Mouse (Mus musculus) embryo, embryonic 9.5 days (tissue): ENCODE measurements at regions not wholly inside any gene's neighbourhood (a gene's known extent, or its start where the extent isn't known, plus 50 kb on each side); places are given as distances from the start of the nearest gene placed in this dataset.

ENCODE experiments used
- DNase-seq: peaks from one replicate; pipeline ENCODE4 v3.0.0-alpha.2; 2017; ENCODE audit errors: extremely low spot score

- no peak for DNase-seq
Observed at GRCm38 (mm10) chr5:33548800-33549199, 80.6 kb downstream of the Fam53a start.

GRCm38 (mm10) chr5:33543372-33543771 lies 86.1 kb downstream of the Fam53a start:
- peak; percentile 68 for DNase-seq

GRCm38 (mm10) chr5:33542643-33543042 lies 86.8 kb downstream of the Fam53a start:
- no peak for DNase-seq

GRCm38 (mm10) chr5:33542000-33542554 lies 87.4 kb downstream of the Fam53a start:
- DNase-seq: peak; percentile 33

GRCm38 (mm10) chr5:33540259-33540658 lies 89.2 kb downstream of the Fam53a start:
- no peak for DNase-seq

- no peak for DNase-seq
Observed at GRCm38 (mm10) chr5:33537429-33537828, 92.0 kb downstream of the Fam53a start.

- no peak for DNase-seq
Observed at GRCm38 (mm10) chr5:33537017-33537416, 92.4 kb downstream of the Fam53a start.

GRCm38 (mm10) chr5:33536261-33536660 lies 93.2 kb downstream of the Fam53a start:
- DNase-seq: no peak

GRCm38 (mm10) chr5:33535145-33536010 lies 94.1 kb downstream of the Fam53a start:
- peak; percentile 79 for DNase-seq

GRCm38 (mm10) chr5:33534345-33534744 lies 95.1 kb downstream of the Fam53a start:
- no peak for DNase-seq

GRCm38 (mm10) chr5:33533185-33533584 lies 96.2 kb downstream of the Fam53a start:
- DNase-seq: no peak

- no peak for DNase-seq
Observed at GRCm38 (mm10) chr5:33531263-33531662, 97.5 kb upstream of the Nkx1-1 start.

- DNase-seq: no peak
Observed at GRCm38 (mm10) chr5:33529771-33530170, 96.0 kb upstream of the Nkx1-1 start.

- DNase-seq: no peak
Observed at GRCm38 (mm10) chr5:33528971-33529670, 95.3 kb upstream of the Nkx1-1 start.

GRCm38 (mm10) chr5:33527750-33528149 lies 94.0 kb upstream of the Nkx1-1 start:
- DNase-seq: no peak

- DNase-seq: no peak
Observed at GRCm38 (mm10) chr5:33527316-33527715, 93.5 kb upstream of the Nkx1-1 start.

GRCm38 (mm10) chr5:33521951-33522742 lies 88.4 kb upstream of the Nkx1-1 start:
- no peak for DNase-seq

GRCm38 (mm10) chr5:33520856-33521255 lies 87.1 kb upstream of the Nkx1-1 start:
- no peak for DNase-seq

- no peak for DNase-seq
Observed at GRCm38 (mm10) chr5:33519394-33519793, 85.6 kb upstream of the Nkx1-1 start.

- no peak for DNase-seq
Observed at GRCm38 (mm10) chr5:33518860-33519259, 85.1 kb upstream of the Nkx1-1 start.

GRCm38 (mm10) chr5:33517625-33518024 lies 83.8 kb upstream of the Nkx1-1 start:
- no peak for DNase-seq

- no peak for DNase-seq
Observed at GRCm38 (mm10) chr5:33516211-33516610, 82.4 kb upstream of the Nkx1-1 start.
